Mouse (Mus musculus) brown adipose tissue, adult 24 weeks (tissue): Measurements from ENCODE around the gene Olig1. TPM values are rescaled to one million over a fixed set of nuclear protein-coding genes. Genes with fewer than 3 reads are reported as not detected.

Experiments
- H3K27ac ChIP-seq: fragments of 200-500 bp; replicated peaks from 2 replicates; pipeline ENCODE4 v1.5.1; 2012; ENCODE audit warnings: low read depth, mild to moderate bottlenecking, low read length
- H3K4me1 ChIP-seq: fragments of 200-500 bp; 2 replicates; pipeline ENCODE4 v1.6.1; 2012; ENCODE audit warnings: low read length, mixed read lengths; ENCODE audit not compliant: control insufficient read depth, insufficient read depth, insufficient read length
- H3K4me3 ChIP-seq: fragments of 200-500 bp; 2 replicates; pipeline ENCODE4 v1.5.1; 2012; ENCODE audit warnings: low read depth, mild to moderate bottlenecking, low read length, moderate library complexity; ENCODE audit not compliant: insufficient read depth
- polyA plus RNA-seq: library from polyadenylated mRNA; stranded (reverse); fragments of >200 nt; gene quantifications from 2 replicates; pipeline ENCODE4 v1.2.4, GENCODE M21; 2012; ENCODE audit not compliant: missing spikeins, insufficient read depth, insufficient read length

Gene Olig1
- polyA plus RNA-seq, 1 experiment: 0.63 TPM

DNA sequence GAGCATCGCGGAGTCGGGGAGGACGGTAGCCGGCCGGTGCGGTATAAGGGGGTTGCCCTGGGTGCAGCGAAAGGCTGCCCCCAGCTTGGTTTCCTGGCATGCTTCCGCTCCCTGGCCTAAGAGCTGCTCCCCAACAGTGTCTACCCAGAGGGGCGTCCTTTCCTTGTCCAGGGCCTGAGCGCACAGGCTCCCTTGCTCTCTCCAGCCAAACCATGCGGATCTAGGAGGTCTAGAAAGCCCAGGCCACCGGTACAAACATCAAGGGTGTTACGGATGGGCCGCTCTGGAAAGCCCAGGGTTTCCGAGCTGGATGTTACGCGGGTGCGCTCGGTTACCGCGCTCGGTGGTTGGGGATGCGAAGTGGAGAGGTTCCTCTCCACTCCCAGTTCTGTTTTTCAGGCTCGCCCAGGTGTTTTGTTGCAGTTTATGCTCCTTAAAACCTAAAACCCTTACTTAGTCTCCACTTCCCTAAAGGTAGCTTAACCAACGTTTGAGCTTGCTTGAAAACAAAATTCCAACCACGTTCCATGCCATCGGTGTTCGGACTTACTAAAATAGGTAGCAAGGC, 1.5 kb downstream of the Olig1 start:
- Histone ChIP-seq H3K4me1 (peaks cover 2% of the 10 kb centered on the region; the same call in 1 of the 2 replicates), H3K4me3 (peak overlapping the region; percentile 36; the same call in 1 of the 2 replicates), H3K27ac (no peak overlapping the region)

DNA sequence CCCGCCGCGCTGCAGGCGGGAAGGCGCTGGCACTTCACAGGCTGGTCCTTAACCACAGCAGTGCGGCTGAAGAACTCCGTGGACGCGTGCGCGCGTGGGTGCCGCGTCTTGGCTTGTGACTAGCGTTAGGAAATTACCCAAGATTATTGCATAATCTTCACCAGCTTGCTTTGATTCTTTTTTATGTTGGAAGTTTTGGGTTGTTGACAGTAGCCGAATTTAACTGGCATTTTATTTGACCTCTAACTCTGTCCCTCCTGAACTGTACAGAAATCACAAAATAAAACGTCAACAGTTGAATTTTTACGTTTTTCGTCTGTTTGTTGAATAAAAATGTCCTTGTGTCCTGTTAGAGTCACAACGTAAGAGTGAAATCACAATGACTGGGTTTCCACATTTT, 2.1 kb downstream of the Olig1 start:
- H3K4me1 ChIP-seq: peaks cover 2% of the 10 kb centered on the region; the same call in 1 of the 2 replicates
- peak overlapping the region; percentile 36; the same call in 1 of the 2 replicates for H3K4me3 ChIP-seq

DNA sequence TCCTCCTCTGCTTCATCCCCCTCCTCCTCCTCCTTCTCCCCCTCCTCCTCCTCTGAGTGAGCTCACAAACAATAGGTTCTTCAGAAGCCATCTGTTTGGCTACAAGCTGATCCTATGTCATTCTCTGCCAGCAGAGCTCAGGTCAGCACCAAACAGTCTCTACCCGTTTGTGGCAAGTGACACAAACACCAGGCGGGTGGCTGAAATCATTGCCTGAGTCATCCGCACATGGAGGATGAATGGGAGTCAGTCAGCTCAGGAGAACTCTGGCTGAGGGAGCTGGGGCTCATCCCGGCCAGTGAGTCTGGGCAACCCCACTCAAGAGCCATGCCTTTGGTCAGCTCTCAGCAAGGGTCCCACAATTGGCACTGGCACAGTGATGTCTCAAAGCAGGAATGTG, 10.9 kb downstream of the Olig1 start:
- no peak overlapping the region for H3K4me3 ChIP-seq
- H3K4me1 ChIP-seq: 0 out of 2 replicates have a peak, but pooled peaks cover 3% of the 10 kb centered on the region
- no peak overlapping the region for H3K27ac ChIP-seq

More for the DNA sequence above, 2.1 kb downstream of the Olig1 start:
- H3K27ac ChIP-seq: no peak overlapping the region

DNA sequence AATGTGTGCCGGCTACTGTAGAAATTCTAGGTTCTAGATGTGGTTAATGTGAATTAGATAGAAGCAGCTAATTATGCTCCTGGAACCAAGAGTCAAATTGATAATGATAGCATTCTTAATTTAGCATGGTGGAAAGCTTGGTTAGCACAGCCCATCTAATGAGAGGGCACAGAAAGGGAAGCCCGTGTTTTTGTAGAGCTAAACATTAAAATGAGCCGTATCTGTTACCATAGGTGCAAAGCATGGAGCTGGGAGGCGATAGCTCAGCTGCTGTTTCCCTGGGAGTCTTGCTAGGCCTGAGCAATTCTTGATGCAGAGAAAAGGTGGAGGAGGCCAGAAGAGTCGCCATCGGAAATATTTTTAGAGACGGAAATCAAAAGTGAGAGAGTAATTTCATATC, 22.5 kb downstream of the Olig1 start:
- no peak overlapping the region for H3K4me3 ChIP-seq
- no peak overlapping the region for H3K27ac ChIP-seq

DNA sequence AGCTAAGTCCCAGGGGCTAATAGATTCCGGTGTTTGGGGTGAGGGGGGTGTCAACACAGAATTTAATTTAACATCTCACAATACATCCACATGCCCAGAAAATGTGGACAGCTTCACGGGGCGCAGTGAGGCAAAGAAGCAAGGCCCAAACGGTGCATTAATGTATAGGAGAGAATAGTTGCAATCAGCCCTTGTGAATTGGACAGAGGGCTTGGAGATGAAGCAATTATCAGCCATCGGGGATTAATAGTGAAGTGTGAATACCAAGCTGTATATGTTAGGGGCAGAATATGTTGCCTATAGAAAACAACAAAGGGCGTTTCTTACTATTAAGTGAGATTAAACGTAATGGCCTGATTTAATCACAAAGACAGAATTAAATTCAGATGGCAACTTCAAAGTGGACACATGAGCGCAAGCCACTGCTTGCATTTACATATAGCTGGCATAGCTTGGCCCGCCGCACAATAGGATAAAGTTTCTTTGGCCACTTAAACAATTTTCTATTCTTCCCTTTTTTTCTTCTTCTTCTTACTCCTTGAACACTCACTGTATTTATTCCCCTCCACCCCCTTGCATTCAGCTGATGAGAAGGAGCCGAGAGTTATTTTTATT, 23.3 kb downstream of the Olig1 start:
- no peak overlapping the region for H3K4me3 ChIP-seq
- no peak overlapping the region for H3K27ac ChIP-seq
- no peaks in the 10 kb centered on the region for H3K4me1 ChIP-seq

More for the DNA sequence above, 22.5 kb downstream of the Olig1 start:
- H3K4me1 ChIP-seq: no peaks in the 10 kb centered on the region

DNA sequence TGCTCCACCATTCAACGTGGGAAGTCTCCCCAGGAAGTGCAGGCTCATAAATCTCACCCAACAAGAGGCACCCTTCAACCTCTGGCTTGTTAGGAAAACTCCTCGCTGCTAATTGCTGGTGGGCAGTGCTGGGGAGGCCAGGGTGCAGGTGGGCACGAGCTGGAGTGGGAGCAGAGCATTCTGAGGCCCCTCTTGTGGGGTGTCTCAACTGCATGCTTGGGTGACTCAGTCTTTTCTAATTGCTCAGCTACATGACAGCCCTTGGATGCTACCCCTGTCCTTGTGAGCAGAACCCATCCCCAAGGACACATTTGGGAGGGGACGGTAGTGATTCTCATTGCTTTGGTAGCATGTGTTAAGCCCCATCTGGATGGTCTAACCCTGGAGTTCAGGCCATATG, 28.2 kb downstream of the Olig1 start:
- H3K4me3 ChIP-seq: no peak overlapping the region
- no peak overlapping the region for H3K27ac ChIP-seq
- H3K4me1 ChIP-seq: no peaks in the 10 kb centered on the region

DNA sequence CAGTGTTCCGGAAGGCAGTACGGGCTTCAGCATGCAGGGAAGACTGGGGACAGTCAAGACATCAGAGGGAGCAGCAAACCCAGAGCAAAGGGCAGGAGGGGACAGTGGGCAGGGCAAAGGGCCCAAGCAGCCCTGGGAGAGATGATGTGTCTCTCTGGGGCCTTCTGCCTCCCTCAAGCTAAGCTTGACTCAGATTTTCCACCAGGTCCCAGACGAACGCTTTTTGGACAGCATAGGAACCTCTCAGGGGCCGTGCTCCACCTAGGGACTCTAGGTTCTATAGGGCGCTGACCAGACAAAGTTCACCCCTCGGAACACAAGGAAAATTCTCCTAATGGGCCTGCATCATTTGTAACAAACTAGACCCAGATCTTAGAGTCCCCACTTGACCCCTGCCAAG, 29.8 kb downstream of the Olig1 start:
- Histone ChIP-seq H3K4me1 (no peaks in the 10 kb centered on the region), H3K27ac (no peak overlapping the region), H3K4me3 (no peak overlapping the region)

DNA sequence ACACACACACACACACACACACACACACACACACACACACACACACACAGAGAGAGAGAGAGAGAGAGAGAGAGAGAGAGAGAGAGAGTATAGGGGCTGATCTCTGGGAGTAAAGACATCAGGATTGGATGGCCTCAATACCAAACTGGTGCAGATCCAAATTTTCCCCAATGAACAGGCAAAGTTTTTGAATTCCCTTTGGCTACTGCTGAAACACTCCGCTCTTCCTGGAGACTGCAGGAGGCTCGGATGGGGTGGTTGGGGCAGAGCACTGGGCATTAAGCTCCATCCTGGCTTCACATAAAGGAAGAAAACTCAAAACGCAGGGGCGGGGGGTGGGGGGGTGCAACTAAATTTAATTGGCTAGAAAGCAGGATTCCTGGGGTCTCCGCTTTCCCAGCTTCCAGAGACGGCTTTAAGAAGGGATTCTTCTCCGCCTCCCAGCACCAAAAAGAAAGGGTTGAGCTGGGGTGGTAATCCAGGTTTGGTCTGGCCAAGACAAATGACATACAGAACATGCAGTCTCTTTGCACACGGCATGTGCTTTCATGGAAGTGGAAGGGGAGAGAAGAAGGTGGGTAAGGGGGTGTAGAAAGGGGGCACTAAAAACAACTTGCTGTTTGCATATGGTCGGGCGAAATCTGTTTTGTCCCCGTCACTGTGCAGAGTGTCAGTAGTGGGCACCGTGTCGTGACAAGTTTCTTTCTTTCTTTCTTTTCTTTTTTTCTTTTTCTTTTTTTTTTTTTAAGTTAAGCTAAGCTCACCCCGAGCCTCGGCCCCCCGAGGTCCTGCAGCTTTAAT, 31.3 kb downstream of the Olig1 start:
- Histone ChIP-seq H3K4me3 (no peak overlapping the region), H3K4me1 (no peaks in the 10 kb centered on the region), H3K27ac (no peak overlapping the region)

DNA sequence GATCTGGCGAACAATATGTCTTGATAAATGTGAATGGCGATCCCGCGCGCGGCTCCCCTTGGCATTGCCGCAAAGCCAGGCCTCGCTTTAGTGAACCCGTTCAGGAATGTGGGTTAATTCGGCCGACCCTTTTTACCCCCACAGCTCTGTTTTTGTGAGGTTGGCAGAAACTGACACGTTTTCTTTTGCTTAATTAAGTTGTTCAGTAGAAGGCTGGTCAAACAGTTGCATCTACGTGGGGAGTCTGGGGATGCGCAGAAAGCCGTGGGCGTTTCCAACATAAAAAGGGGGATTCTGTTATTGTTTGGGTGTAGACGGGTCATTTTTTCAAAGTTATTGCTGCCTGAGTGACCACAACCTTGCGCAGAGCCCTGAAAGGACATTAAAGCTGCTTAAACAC, 31.9 kb downstream of the Olig1 start:
- H3K27ac ChIP-seq: no peak overlapping the region
- H3K4me3 ChIP-seq: no peak overlapping the region
- no peaks in the 10 kb centered on the region for H3K4me1 ChIP-seq

DNA sequence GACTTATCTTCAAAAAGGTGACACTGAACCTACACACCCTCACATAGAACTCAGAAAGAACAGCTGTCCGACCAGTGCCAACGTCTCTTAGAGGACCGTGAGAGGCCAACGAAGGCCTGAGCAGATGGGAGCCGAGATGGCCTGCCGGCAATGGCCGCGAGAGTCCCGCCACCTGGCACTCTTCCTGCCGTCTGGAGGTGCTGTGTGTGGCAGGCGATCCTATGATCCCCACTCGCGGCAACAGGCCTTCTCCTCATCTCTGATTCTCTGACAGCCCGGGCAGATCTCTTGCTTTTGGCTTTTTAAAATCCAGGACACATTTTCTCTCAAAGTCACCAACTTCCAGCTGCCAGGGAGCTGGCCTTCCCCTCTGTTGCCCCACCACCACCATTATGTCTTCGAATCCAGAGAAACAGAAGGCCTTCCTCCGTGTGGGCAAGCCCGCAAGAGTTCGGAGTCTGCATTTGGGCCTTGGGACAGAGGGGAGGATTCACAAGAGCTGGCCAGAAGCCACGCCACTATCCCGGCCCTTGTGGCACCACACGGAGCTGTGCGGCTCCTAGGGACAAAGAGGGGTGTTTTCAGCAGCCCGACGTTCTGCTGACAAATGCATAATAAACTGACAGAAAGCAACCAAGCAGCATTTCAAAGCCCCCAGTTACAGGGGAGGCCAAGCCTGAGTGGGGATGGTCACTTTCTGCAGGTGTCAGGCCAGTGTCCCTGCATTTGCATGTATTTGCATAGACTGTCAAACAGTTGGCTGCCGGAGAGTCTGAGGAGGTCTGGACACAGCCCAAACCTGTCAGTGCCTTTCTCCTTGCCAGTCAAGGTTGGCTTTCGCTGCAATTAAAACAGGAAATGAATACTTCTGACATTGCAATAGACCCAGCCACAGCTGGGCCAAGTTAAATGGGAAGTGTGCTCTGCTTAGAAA, 34.5 kb downstream of the Olig1 start:
- Histone ChIP-seq H3K27ac (no peak overlapping the region), H3K4me3 (no peak overlapping the region), H3K4me1 (no peaks in the 10 kb centered on the region)

DNA sequence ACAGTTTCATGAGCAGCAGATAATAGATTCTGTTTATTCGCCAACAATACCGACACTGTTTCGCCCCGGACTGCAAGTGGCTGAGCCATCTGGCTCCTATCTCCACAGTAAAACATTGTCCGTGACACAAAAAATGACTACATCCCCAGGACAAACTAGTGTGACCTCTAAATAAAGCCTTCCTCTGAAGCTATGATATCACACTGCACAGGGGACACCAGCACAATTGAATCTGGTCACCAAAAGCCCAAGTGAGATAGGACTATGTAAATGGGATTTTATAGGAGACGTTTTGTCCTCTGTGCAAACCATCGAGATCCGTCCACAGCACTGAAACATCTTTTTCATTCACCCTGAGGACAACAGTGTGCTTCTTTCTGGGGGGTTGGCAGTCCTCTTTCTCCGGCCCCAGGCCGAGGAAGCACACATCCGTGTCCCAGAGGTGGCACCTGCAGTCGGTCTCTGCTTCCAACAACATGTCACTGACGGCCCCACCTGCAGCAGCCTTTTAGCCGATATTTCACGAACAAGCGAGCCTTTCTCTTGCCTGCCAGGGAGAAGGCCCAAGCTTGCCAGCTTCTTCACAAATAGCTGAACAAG, 36.0 kb downstream of the Olig1 start:
- Histone ChIP-seq H3K27ac (no peak overlapping the region), H3K4me3 (no peak overlapping the region), H3K4me1 (no peaks in the 10 kb centered on the region)

DNA sequence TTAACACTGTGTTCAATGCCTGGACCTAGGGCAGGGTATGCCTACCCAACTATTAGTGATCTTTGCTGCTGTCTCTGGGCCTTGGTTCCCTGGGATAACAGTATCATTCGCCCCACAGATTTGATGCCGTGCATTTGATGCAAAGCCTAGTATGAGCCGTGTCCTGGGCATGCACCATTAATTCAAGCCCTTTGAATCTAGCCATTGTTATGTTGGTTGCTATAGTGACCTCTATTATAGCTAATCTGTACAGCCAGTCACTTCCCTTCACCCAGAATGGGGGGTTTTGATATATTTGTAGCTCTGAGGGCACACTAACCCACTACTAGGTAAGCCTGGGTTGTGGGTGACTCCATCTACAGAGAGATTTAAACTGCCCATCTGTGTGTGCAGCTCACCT, 40.3 kb downstream of the Olig1 start:
- H3K4me1 ChIP-seq: no peaks in the 10 kb centered on the region
- no peak overlapping the region for H3K27ac ChIP-seq
- no peak overlapping the region for H3K4me3 ChIP-seq

DNA sequence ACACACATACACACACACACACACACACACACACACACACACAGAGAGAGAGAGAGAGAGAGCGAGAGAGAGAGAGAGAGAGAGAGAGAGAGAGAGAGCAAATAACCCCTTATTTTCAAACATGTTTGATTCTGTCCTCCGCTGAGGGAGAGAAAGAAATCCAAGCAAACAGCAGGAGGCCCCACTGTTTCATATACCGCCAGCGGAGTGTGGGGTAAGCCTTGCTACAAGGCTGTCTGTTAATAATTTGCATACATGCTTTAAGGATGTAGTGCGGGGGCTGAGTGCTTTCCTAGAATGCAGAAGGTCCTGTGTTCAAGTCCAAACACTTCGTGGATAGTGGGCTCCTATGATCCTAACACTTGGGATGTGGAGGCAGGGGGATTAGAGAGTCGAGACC, 43.3 kb downstream of the Olig1 start:
- no peak overlapping the region for H3K27ac ChIP-seq
- H3K4me1 ChIP-seq: no peaks in the 10 kb centered on the region
- no peak overlapping the region for H3K4me3 ChIP-seq

DNA sequence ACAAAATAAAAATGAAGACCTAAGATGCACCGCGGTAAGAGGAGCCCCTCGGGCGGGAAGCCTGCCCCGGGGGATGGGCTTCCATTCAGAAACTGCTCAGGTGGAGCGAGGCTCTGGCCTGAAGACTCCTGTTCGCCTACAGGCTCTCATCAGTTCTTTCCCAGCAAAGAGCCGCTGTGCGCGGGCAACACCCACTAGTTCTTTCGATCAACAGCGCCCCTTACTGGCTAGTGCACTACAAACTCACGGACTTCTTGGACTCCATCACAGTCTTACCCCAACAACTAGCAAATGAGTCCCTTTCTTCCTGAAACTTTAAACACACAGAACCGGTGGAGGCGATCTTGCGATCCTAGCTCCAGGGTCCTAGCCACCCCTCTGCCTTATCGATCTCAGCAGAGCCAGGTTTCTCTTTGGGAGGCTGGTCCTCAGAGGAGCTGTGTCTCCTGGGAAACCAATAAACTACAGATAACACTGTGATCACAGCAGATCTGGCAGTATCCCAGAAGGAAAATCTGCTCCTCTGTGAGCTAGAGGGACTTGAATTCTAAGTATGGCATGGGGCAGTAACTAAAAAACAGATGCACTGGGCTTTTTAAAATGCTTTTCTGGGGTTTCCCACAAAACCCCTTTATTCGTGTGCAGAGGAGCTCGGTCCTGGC, 44.7 kb downstream of the Olig1 start:
- Histone ChIP-seq H3K4me3 (no peak overlapping the region), H3K4me1 (no peaks in the 10 kb centered on the region)

More for the DNA sequence above, 44.7 kb downstream of the Olig1 start:
- no peak overlapping the region for H3K27ac ChIP-seq
